ENCODE assay signal across 18 mouse cellular contexts in the genomic region with DNA sequence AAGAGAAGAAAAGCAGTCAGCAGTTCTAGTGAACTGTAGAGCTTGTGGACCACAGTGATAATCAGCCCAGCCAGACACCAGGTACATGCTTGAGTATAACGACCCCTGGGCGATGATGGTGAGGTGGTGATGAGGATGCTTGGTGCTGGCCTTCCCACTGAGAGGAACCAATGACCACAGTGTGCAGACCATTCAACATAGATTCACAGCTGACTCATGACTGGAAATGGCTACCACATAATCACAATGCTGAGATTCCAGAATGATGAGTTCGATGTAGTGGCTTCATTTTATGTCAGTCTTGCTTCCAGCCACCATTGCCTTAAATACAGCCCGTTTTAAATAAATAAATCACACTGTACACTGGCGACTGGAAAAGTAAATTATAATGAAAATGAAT.
"Had no signal": no experiment of that assay in that cellular context is flagged by ENCODE, and none has a peak within 500 bp of the region (broad histone marks: within the 10 kb centered on the region; RNA-seq: fewer than 3 reads in every experiment).

No protein-coding gene starts in this region.

- H3K9ac ChIP-seq: liver, postnatal 0 days; lung, embryonic 14.5 days; midbrain, embryonic 13.5 days; midbrain, embryonic 15.5 days; neural tube, embryonic 13.5 days; neural tube, embryonic 15.5 days had no signal

- H3K4me3 ChIP-seq: megakaryocyte, embryonic 14.5 days; midbrain, embryonic 13.5 days; midbrain, embryonic 15.5 days; neural tube, embryonic 13.5 days; neural tube, embryonic 15.5 days had no signal

- H3K4me2 ChIP-seq: lung, embryonic 14.5 days; midbrain, embryonic 11.5 days; midbrain, embryonic 13.5 days; midbrain, embryonic 15.5 days; neural tube, embryonic 13.5 days; neural tube, embryonic 15.5 days had no signal

- H3K27ac ChIP-seq: macrophage; midbrain, embryonic 13.5 days; midbrain, embryonic 15.5 days; neural tube, embryonic 13.5 days; neural tube, embryonic 15.5 days had no signal

- DNase-seq: liver, postnatal 0 days; lung, embryonic 14.5 days; lung, postnatal 10 days; retina, postnatal 1 day; right cerebral cortex, adult 18-20 months; right cerebral cortex, postnatal 25 days; right cerebral cortex, postnatal 4 days; spleen, adult 18-20 months; thymus, adult 18-20 months; thymus, postnatal 14 days; thymus, postnatal 36 days had no signal

- H3K4me1 ChIP-seq: megakaryocyte, embryonic 14.5 days; midbrain, embryonic 13.5 days; midbrain, embryonic 15.5 days; neural tube, embryonic 13.5 days; neural tube, embryonic 15.5 days had no signal

- H3K27me3 ChIP-seq: megakaryocyte, embryonic 14.5 days; midbrain, embryonic 13.5 days; midbrain, embryonic 15.5 days; neural tube, embryonic 13.5 days; neural tube, embryonic 15.5 days had no signal

- H3K36me3 ChIP-seq: midbrain, embryonic 13.5 days; midbrain, embryonic 15.5 days; neural tube, embryonic 13.5 days; neural tube, embryonic 15.5 days had no signal

- ATAC-seq: liver, postnatal 0 days; midbrain, embryonic 13.5 days; midbrain, embryonic 15.5 days had no signal

- H3K9me3 ChIP-seq: megakaryocyte, embryonic 14.5 days; midbrain, embryonic 13.5 days; midbrain, embryonic 15.5 days; neural tube, embryonic 13.5 days; neural tube, embryonic 15.5 days had no signal
